Mouse (Mus musculus) small intestine, adult 2 months (tissue): ENCODE data around the gene Nms. TPM values are rescaled to one million over a fixed set of nuclear protein-coding genes. Genes with fewer than 3 reads are reported as not detected.
A peak's percentile ranks its signal among the peaks of the same experiment; 100 is the strongest.

Experiments
- H3K27ac ChIP-seq: fragments of 200-500 bp; 2 replicates; pipeline ENCODE4 v1.5.1; 2012; ENCODE audit warnings: low read depth, low read length, control low read depth, inconsistent platforms; ENCODE audit not compliant: insufficient read depth
- H3K27me3 ChIP-seq: fragments of 200-500 bp; 2 replicates; pipeline ENCODE4 v1.6.1; 2012; ENCODE audit warnings: mild to moderate bottlenecking, moderate library complexity, low read length, inconsistent platforms; ENCODE audit not compliant: control insufficient read depth, insufficient read depth
- H3K36me3 ChIP-seq: fragments of 200-500 bp; 2 replicates; pipeline ENCODE4 v1.6.1; 2012; ENCODE audit warnings: mild to moderate bottlenecking, low read length, control low read depth, inconsistent platforms; ENCODE audit not compliant: control insufficient read depth, insufficient read depth
- H3K4me1 ChIP-seq: fragments of 200-500 bp; 2 replicates; pipeline ENCODE4 v1.6.1; 2012; ENCODE audit warnings: low read length, inconsistent platforms, mixed read lengths; ENCODE audit not compliant: control insufficient read depth, insufficient read depth, insufficient read length
- H3K4me3 ChIP-seq: fragments of 200-500 bp; 2 replicates; pipeline ENCODE4 v1.5.1; 2012; ENCODE audit warnings: low read depth, mild to moderate bottlenecking, control low read depth, inconsistent platforms, low read length, moderate library complexity
- CTCF ChIP-seq: fragments of 200-500 bp; IDR thresholded peaks from 2 replicates; pipeline ENCODE4 v1.5.1; 2012; ENCODE audit warnings: low read depth, mild to moderate bottlenecking, control low read depth, inconsistent platforms, low read length, moderate library complexity, mixed read lengths; ENCODE audit not compliant: insufficient replicate concordance, insufficient read length; ENCODE audit errors: extremely low read depth
- POLR2A ChIP-seq: fragments of 200-500 bp; IDR thresholded peaks from 2 replicates; pipeline ENCODE4 v1.6.1; 2012; ENCODE audit warnings: low read depth, mild to moderate bottlenecking, control low read depth, inconsistent platforms, low read length, moderate library complexity
- WGBS: fragments of 180-500 bp; shearing (Covaris S2); methylation state at CpG from one replicate; pipeline ENCODE4 v1.1.7; 2018; 5-methylcytosine and 5-hydroxymethylcytosine counted together
- polyA plus RNA-seq: library from polyadenylated mRNA; depleted of rRNA; stranded (reverse); fragments of >200 nt; gene quantifications from 2 replicates; pipeline ENCODE4 v1.2.3, GENCODE M21; 2012; rRNA removed

Nms gene
- polyA plus RNA-seq, 1 experiment = not detected

- 74% methylated on average over 7 of the region's 7 CpGs for WGBS
- H3K27me3 ChIP-seq = no peaks in the 10 kb centered on the region
- no peaks in the 10 kb centered on the region for H3K36me3 ChIP-seq
- TF ChIP-seq CTCF = no peak
- TF ChIP-seq POLR2A = no peak
- H3K4me3 ChIP-seq = no peak overlapping the region
- no peak overlapping the region for H3K27ac ChIP-seq
- no peaks in the 10 kb centered on the region for H3K4me1 ChIP-seq
Measured at GRCm38 (mm10) chr1:38979953-38980352, 41.0 kb downstream of the Nms start.

- 50% methylated on average over 2 of the region's 2 CpGs for WGBS
Measured at GRCm38 (mm10) chr1:38983870-38984269, 44.9 kb downstream of the Nms start.

GRCm38 (mm10) chr1:38985308-38985707 is 46.4 kb downstream of the Nms start, which contains the start of gene Pdcl3:
TSS of gene Pdcl3 (plus strand) at chr1:38985608.
- peak within 1 kb of the TSS; percentile 4; the same call in 1 of the 2 replicates for H3K27ac ChIP-seq

More at GRCm38 (mm10) chr1:38983870-38984269, 44.9 kb downstream of the Nms start:
- no peak overlapping the region for H3K27ac ChIP-seq
- no peak overlapping the region for H3K4me3 ChIP-seq
- TF ChIP-seq CTCF (no peak), POLR2A (no peak)
- no peaks in the 10 kb centered on the region for H3K36me3 ChIP-seq
- H3K27me3 ChIP-seq = no peaks in the 10 kb centered on the region
- H3K4me1 ChIP-seq = peaks cover 7% of the 10 kb centered on the region; the same call in 1 of the 2 replicates

GRCm38 (mm10) chr1:38987080-38987864 is 48.3 kb downstream of the Nms start:
- H3K4me3 ChIP-seq = peak overlapping the region; percentile 77
- H3K36me3 ChIP-seq = peaks cover 4% of the 10 kb centered on the region; the same call in 1 of the 2 replicates
- H3K27ac ChIP-seq = peak overlapping the region; percentile 93
- no peaks in the 10 kb centered on the region for H3K27me3 ChIP-seq
- peaks cover 10% of the 10 kb centered on the region; the same call in 1 of the 2 replicates for H3K4me1 ChIP-seq
- TF ChIP-seq POLR2A (peak; percentile 59; the same call in 1 of the 2 replicates), CTCF (no peak)
- 2% methylated on average over 38 of the region's 38 CpGs for WGBS

More at GRCm38 (mm10) chr1:38985308-38985707, 46.4 kb downstream of the Nms start, which contains the start of gene Pdcl3:
- H3K4me1 ChIP-seq = peaks cover 10% of the 10 kb centered on the region; the same call in 1 of the 2 replicates
- no peaks in the 10 kb centered on the region for H3K36me3 ChIP-seq
- 93% methylated on average over 3 of the region's 3 CpGs for WGBS
- no peak within 1 kb of the TSS for H3K4me3 ChIP-seq
- H3K27me3 ChIP-seq = no peaks in the 10 kb centered on the region
- TF ChIP-seq CTCF = no peak
- no peak for TF ChIP-seq POLR2A

GRCm38 (mm10) chr1:38987865-38988211 is 48.9 kb downstream of the Nms start:
- peak overlapping the region; percentile 31 for H3K27ac ChIP-seq
- no peaks in the 10 kb centered on the region for H3K27me3 ChIP-seq
- peaks cover 10% of the 10 kb centered on the region; the same call in 1 of the 2 replicates for H3K4me1 ChIP-seq
- under 1% methylated on average over 25 of the region's 25 CpGs for WGBS
- peaks cover 6% of the 10 kb centered on the region for H3K36me3 ChIP-seq
- H3K4me3 ChIP-seq = peak overlapping the region; percentile 77
- no peak for TF ChIP-seq CTCF
- TF ChIP-seq POLR2A = no peak

GRCm38 (mm10) chr1:38988357-38988756 is 49.4 kb downstream of the Nms start:
- TF ChIP-seq POLR2A (no peak), CTCF (no peak)
- H3K4me3 ChIP-seq = peak overlapping the region; percentile 77
- no peaks in the 10 kb centered on the region for H3K27me3 ChIP-seq
- peaks cover 11% of the 10 kb centered on the region for H3K36me3 ChIP-seq
- peaks cover 10% of the 10 kb centered on the region; the same call in 1 of the 2 replicates for H3K4me1 ChIP-seq
- WGBS = 7% methylated on average over 7 of the region's 7 CpGs
- H3K27ac ChIP-seq = peak overlapping the region; percentile 31

- WGBS = 47% methylated on average over 3 of the region's 3 CpGs
- H3K27me3 ChIP-seq = no peaks in the 10 kb centered on the region
- no peak overlapping the region for H3K27ac ChIP-seq
- TF ChIP-seq POLR2A (no peak), CTCF (no peak)
- no peak overlapping the region for H3K4me3 ChIP-seq
- peaks cover 7% of the 10 kb centered on the region; the same call in 1 of the 2 replicates for H3K4me1 ChIP-seq
- H3K36me3 ChIP-seq = peaks cover 42% of the 10 kb centered on the region
Measured at GRCm38 (mm10) chr1:38992365-38992764, 53.4 kb downstream of the Nms start.

Other genes with a start within 250 kb of the Nms start
- gene Lonrf2, start 102.4 kb upstream of the Nms start, polyA plus RNA-seq = 0.20 and 0.29 TPM in 2 replicates
- 0.43 and 1.2 TPM in 2 replicates for gene Chst10, start 41.0 kb upstream of the Nms start, polyA plus RNA-seq
- 12.9 and 24.2 TPM in 2 replicates for gene Pdcl3, start 46.5 kb downstream of the Nms start, polyA plus RNA-seq